Mouse (Mus musculus): Measurements from ENCODE around the gene Tsc22d4. TPM values are rescaled to one million over a fixed set of nuclear protein-coding genes. Genes with fewer than 3 reads are reported as not detected.

Gene Tsc22d4
- polyA plus RNA-seq, 2 experiments from 2014 or later = 62.9 to 82.3 TPM

- no peak for ATAC-seq
Measured at GRCm38 (mm10) chr5:137800917-137801316, 55.4 kb downstream of the Tsc22d4 start.

- no peak for ATAC-seq
Measured at GRCm38 (mm10) chr5:137806158-137806557, 60.6 kb downstream of the Tsc22d4 start.

- no peak for ATAC-seq
Measured at GRCm38 (mm10) chr5:137808316-137808715, 62.8 kb downstream of the Tsc22d4 start.

- ATAC-seq = no peak
Measured at GRCm38 (mm10) chr5:137817466-137818222, 72.1 kb downstream of the Tsc22d4 start.

Other genes starting within 250 kb of the Tsc22d4 start
- 10 to 100 TPM; 60.7 to 66.2 TPM for gene Pop7, start 243.2 kb upstream of the Tsc22d4 start, polyA plus RNA-seq (2017; shearing (Covaris generic))
- gene Gigyf1, start 227.2 kb upstream of the Tsc22d4 start, polyA plus RNA-seq (2017; shearing (Covaris generic)) = 10 to 100 TPM; 18.5 to 22.6 TPM
- not detected for gene Epo, start 212.5 kb upstream of the Tsc22d4 start, polyA plus RNA-seq (2017; shearing (Covaris generic))
- gene Gnb2, start 212.2 kb upstream of the Tsc22d4 start, polyA plus RNA-seq (2017; shearing (Covaris generic)) = 10 to 100 TPM; 73.0 to 82.7 TPM
- gene Actl6b, start 192.2 kb upstream of the Tsc22d4 start, polyA plus RNA-seq (2017; shearing (Covaris generic)) = not detected
- gene Tfr2, start 175.9 kb upstream of the Tsc22d4 start, polyA plus RNA-seq (2017; shearing (Covaris generic)) = under 1 TPM; 0.60 to 0.79 TPM
- 10 to 100 TPM; 33.2 to 38.8 TPM for gene Mospd3, start 144.7 kb upstream of the Tsc22d4 start, polyA plus RNA-seq (2017; shearing (Covaris generic))
- under 1 TPM in 1 of 2 experiments, not detected in 1; 0.53 TPM for gene Pcolce, start 131.9 kb upstream of the Tsc22d4 start, polyA plus RNA-seq (2017; shearing (Covaris generic))
- gene Fbxo24, start 116.7 kb upstream of the Tsc22d4 start, polyA plus RNA-seq (2017; shearing (Covaris generic)) = under 1 TPM in 1 of 2 experiments, not detected in 1; 0.33 TPM
- 10 to 100 TPM; 61.6 to 68.6 TPM for gene Lrch4, start 116.6 kb upstream of the Tsc22d4 start, polyA plus RNA-seq (2017; shearing (Covaris generic))
- gene Gm20605, start 116.6 kb upstream of the Tsc22d4 start, polyA plus RNA-seq (2017; shearing (Covaris generic)) = 10 to 100 TPM in 1 of 2 experiments, 1 to 10 TPM in 1; 8.1 to 10.2 TPM
- 10 to 100 TPM; 30.0 to 32.3 TPM for gene Sap25, start 104.4 kb upstream of the Tsc22d4 start, polyA plus RNA-seq (2017; shearing (Covaris generic))
- not detected for gene Irs3, start 100.0 kb upstream of the Tsc22d4 start, polyA plus RNA-seq (2017; shearing (Covaris generic))
- gene Agfg2, start 61.0 kb upstream of the Tsc22d4 start, polyA plus RNA-seq (2017; shearing (Covaris generic)) = 10 to 100 TPM; 15.8 to 20.1 TPM
- gene Nyap1, start 4.1 kb upstream of the Tsc22d4 start, polyA plus RNA-seq (2017; shearing (Covaris generic)) = under 1 TPM in 1 of 2 experiments, not detected in 1; 0.19 TPM
- 1 to 10 TPM; 7.2 to 8.8 TPM for gene Ppp1r35, start 33.1 kb downstream of the Tsc22d4 start, polyA plus RNA-seq (2017; shearing (Covaris generic))
- 10 to 100 TPM; 22.4 to 26.9 TPM for gene Mepce, start 41.9 kb downstream of the Tsc22d4 start, polyA plus RNA-seq (2017; shearing (Covaris generic))
- 10 to 100 TPM in 1 of 2 experiments, 1 to 10 TPM in 1; 5.9 to 10.9 TPM for gene Zcwpw1, start 42.1 kb downstream of the Tsc22d4 start, polyA plus RNA-seq (2017; shearing (Covaris generic))
- gene Pilra, start 90.6 kb downstream of the Tsc22d4 start, polyA plus RNA-seq (2017; shearing (Covaris generic)) = not detected
- gene Pilrb1, start 112.4 kb downstream of the Tsc22d4 start, polyA plus RNA-seq (2017; shearing (Covaris generic)) = 1 to 10 TPM in 1 of 2 experiments, not detected in 1; 1.6 TPM
- gene Pilrb2, start 126.1 kb downstream of the Tsc22d4 start, polyA plus RNA-seq (2017; shearing (Covaris generic)) = not detected
- not detected for gene Cyp3a13, start 175.9 kb downstream of the Tsc22d4 start, polyA plus RNA-seq (2017; shearing (Covaris generic))
- not detected for gene Gjc3, start 217.4 kb downstream of the Tsc22d4 start, polyA plus RNA-seq (2017; shearing (Covaris generic))
- under 1 TPM in 1 of 2 experiments, not detected in 1; 0.28 TPM for gene Azgp1, start 235.8 kb downstream of the Tsc22d4 start, polyA plus RNA-seq (2017; shearing (Covaris generic))